Mouse (Mus musculus) spleen, adult 12 weeks (tissue): ENCODE data around the gene Dhx40.
A peak's percentile ranks its signal among the peaks of the same experiment; 100 is the strongest.
"Not testable (repeated sequence)": the region's sequence is repeated elsewhere in the genome, so short reads cannot be mapped to it uniquely, and the experiment has no call there.

ENCODE experiments used
- DNase-seq: peaks from one replicate; pipeline ENCODE4 v3.0.0; 2022; ENCODE audit warnings: low spot score

Dhx40 gene

DNA sequence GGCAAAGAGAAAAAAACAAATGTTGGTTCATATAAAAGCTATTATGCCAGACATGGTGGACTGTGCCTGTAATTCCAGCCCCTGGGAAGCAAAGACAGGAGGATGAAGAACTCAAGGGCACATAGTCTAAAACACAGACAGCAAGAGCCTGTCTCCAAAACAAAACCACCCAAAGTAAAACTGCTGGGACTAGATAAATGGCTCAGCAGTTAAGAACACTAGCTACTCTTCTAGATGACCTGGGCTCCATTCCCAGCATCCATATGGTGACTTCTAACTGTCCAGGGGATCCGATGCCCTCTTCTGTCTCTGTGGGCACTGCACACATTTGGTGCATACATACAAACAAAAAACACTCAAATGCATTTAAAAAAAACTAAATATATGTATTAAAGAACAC is 56.5 kb downstream of the Dhx40 start:
- no peak for DNase-seq

GRCm38 (mm10) chr11:86749776-86750423 is 57.6 kb downstream of the Dhx40 start:
- DNase-seq, result no peak

GRCm38 (mm10) chr11:86745634-86746404 is 61.7 kb downstream of the Dhx40 start:
- DNase-seq, result no peak

DNA sequence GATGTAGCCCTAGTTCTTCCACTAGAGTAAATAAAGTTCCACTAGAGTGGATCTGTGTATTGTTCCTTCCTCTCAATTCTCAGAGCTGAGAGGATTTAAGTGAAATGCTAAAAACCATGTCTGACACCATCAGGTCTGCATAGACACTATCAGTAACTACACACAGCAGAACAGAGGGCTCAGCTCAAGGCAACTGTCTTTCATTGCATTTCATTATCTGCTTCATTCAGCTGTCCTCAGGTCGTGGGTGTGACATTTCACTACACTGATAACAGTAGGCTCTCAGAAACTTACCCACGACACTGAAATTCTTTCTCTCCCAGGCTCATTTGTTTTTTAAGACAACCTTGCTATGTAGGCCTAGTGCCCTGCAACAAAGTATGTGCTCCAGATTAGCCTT is 64.9 kb downstream of the Dhx40 start:
- peak; percentile 54 for DNase-seq

GRCm38 (mm10) chr11:86741505-86741904 is 66.0 kb downstream of the Dhx40 start:
- DNase-seq, result no peak

GRCm38 (mm10) chr11:86739470-86739869 is 68.1 kb downstream of the Dhx40 start:
- no peak for DNase-seq

DNA sequence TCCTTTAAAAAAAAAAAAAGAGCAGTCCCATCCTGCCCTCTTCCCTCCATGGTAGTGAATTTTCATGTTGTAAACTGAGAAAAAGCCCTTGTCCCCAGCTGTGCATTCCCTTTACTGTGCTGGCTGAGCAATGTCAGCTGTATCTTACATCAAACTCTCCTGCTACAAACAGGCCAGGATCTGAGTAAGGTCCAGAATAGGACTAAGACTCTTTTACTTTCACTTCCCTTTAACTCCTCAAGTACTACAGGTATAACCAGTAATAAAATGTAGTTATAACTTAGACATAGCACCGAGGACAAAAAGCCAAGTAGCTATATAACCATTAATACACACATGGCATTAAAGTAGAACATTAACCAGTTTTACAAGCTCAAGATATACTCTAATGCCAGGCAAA is 68.6 kb downstream of the Dhx40 start:
- DNase-seq, result no peak

GRCm38 (mm10) chr11:86738308-86738707 is 69.2 kb downstream of the Dhx40 start:
- DNase-seq, result not testable (repeated sequence)

- DNase-seq, result peak; percentile 41
These were observed 70.1 kb downstream of the Dhx40 start for GRCm38 (mm10) chr11:86737301-86738000.

GRCm38 (mm10) chr11:86734993-86735392 is 72.6 kb downstream of the Dhx40 start:
- DNase-seq, result no peak

DNA sequence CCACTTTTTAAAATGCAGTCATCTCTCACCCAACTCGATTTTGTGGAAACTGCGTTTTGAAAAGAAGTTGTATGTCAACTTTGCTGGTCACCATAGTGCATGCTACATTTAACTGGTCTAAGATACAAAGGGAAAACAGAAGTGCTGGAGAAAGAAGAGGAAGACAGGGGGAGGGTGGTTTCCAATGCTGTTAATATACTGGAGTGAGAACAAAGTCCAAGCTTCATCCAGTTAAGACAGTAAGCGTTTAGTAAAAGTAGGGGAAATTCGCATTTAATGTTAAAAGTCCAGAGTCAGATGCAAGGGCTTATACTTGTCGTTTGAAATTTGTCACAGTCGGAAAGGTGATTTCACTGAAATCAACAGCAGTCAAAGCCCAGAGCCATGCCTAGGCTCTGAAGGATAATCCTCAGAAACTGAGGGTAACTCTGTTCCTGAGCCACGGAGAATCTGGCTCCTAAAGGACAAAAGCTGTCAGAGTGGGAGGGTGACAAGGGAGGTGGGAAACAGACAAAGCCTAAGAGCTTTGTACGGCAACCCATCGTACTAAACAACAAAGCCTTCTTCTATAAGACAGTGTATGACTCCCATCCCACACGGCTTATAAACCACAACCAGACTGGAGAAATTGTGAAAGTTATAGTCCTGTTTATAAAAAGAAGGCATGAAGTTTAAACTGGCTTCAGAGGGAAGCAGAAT is 73.2 kb downstream of the Dhx40 start:
- DNase-seq, result no peak

DNA sequence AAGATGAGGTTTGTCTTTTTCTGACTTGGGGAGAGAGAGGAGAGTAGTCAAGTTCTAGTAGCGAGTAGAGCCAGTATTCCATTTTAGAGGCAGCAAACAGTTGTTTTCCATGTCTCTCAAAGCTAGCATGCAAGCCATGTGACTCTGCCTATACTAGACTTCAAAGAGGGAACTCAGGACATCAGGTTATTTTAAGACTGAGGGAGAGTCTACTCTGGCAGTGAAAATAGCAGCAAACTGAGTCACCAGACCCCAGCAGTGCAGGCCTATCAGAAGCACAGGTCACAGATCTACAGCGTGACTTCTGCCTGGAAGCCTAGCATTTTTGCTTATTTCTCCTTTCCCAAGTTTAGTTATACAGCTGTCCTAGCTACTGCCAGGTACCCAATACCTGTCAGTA is 76.1 kb downstream of the Dhx40 start:
- no peak for DNase-seq

- no peak for DNase-seq
These were observed 81.9 kb downstream of the Dhx40 start for GRCm38 (mm10) chr11:86725607-86726006.

- DNase-seq, result no peak
These were observed 82.6 kb downstream of the Dhx40 start for GRCm38 (mm10) chr11:86724982-86725381.

- no peak for DNase-seq
These were observed 83.5 kb downstream of the Dhx40 start for GRCm38 (mm10) chr11:86724004-86724403.

GRCm38 (mm10) chr11:86719390-86719789 is 88.2 kb downstream of the Dhx40 start:
- no peak for DNase-seq
